Mouse (Mus musculus) liver, embryonic 14.5 days (tissue): ENCODE measurements at regions not wholly inside any gene's neighbourhood (a gene's known extent, or its start where the extent isn't known, plus 50 kb on each side); places are given as distances from the start of the nearest gene placed in this dataset.

Experiments used
- CTCF ChIP-seq: IDR thresholded peaks from 2 replicates; pipeline ENCODE4 v1.5.1; 2016; ENCODE audit warnings: antibody characterized with exemption, low read depth, control low read depth
- EP300 ChIP-seq: IDR thresholded peaks from 2 replicates; pipeline ENCODE4 v1.6.1; 2016; ENCODE audit warnings: antibody characterized with exemption, low read depth

DNA sequence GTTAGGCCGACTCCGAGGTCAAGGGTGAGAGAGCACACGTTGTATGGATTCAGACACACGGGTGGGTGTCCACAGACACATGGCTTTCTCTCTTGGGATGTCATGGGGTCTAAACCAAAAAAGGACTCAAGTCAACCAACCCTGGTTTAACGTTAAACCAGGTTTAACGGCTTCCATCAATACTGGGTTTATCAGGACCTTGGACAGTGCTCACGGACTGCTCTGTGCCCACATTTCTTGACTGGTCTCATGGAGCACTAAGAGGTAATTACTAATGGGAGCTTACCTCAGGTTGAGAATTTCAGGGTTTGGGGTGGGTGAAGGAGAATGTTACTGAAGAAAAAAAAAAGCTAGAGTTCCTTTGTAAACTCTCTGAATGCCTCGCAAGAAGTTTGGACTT lies 72.7 kb upstream of the Unc5a start:
- no peak for TF ChIP-seq CTCF
- no peak for TF ChIP-seq EP300
